Mouse (Mus musculus): ENCODE results near the gene Rin2. TPM values are rescaled to one million over a fixed set of nuclear protein-coding genes. Genes with fewer than 3 reads are reported as not detected.

Rin2 gene
- polyA plus RNA-seq, 1 experiment, result 6.3 TPM

GRCm38 (mm10) chr2:145770730-145771536, 95.9 kb downstream of the Rin2 start:
- Histone ChIP-seq H3K27me3 (ENCODE audit: control insufficient read depth, insufficient read depth, low read length) (no peaks in the 10 kb centered on the region), H3K4me3 (ENCODE audit: low read depth, low read length) (no peak overlapping the region), H3K27ac (ENCODE audit: insufficient read depth, low read depth, low read length) (no peak overlapping the region), H3K36me3 (ENCODE audit: control insufficient read depth, insufficient read depth, low read length) (no peaks in the 10 kb centered on the region), H3K4me1 (ENCODE audit: control insufficient read depth, insufficient read depth, insufficient read length, low read length) (peaks cover 2% of the 10 kb centered on the region; the same call in 1 of the 2 replicates)
- TF ChIP-seq POLR2A (IDR thresholded peaks at IDR 0.05; ENCODE audit: low read depth, low read length) (no peak), CTCF (IDR thresholded peaks at IDR 0.05; ENCODE audit: extremely low read depth, insufficient read length, insufficient replicate concordance, low read depth, low read length) (no peak)
- WGBS, result 77% methylated on average over 7 of the region's 7 CpGs

- Histone ChIP-seq H3K36me3 (ENCODE audit: control insufficient read depth, insufficient read depth, low read length) (no peaks in the 10 kb centered on the region), H3K4me1 (ENCODE audit: control insufficient read depth, insufficient read depth, insufficient read length, low read length) (peaks cover 10% of the 10 kb centered on the region; the same call in 1 of the 2 replicates), H3K27me3 (ENCODE audit: control insufficient read depth, insufficient read depth, low read length) (no peaks in the 10 kb centered on the region), H3K4me3 (ENCODE audit: low read depth, low read length) (no peak overlapping the region), H3K27ac (ENCODE audit: insufficient read depth, low read depth, low read length) (no peak overlapping the region)
- TF ChIP-seq CTCF (IDR thresholded peaks at IDR 0.05; ENCODE audit: extremely low read depth, insufficient read length, insufficient replicate concordance, low read depth, low read length) (no peak), POLR2A (IDR thresholded peaks at IDR 0.05; ENCODE audit: low read depth, low read length) (no peak)
- 45% methylated on average over 6 of the region's 6 CpGs for whole genome bisulfite sequencing
These were observed 108.2 kb downstream of the Rin2 start for GRCm38 (mm10) chr2:145783247-145783646.

GRCm38 (mm10) chr2:145784246-145784935, 109.4 kb downstream of the Rin2 start:
- Histone ChIP-seq H3K36me3 (ENCODE audit: control insufficient read depth, insufficient read depth, low read length) (no peaks in the 10 kb centered on the region), H3K27ac (ENCODE audit: insufficient read depth, low read depth, low read length) (no peak overlapping the region)

GRCm38 (mm10) chr2:145784964-145785363, 109.9 kb downstream of the Rin2 start:
- H3K36me3 ChIP-seq (ENCODE audit: control insufficient read depth, insufficient read depth, low read length), result no peaks in the 10 kb centered on the region
- H3K4me3 ChIP-seq (ENCODE audit: low read depth, low read length), result no peak overlapping the region
- H3K27ac ChIP-seq (ENCODE audit: insufficient read depth, low read depth, low read length), result peak overlapping the region; percentile 78
- H3K27me3 ChIP-seq (ENCODE audit: control insufficient read depth, insufficient read depth, low read length), result no peaks in the 10 kb centered on the region
- TF ChIP-seq CTCF (IDR thresholded peaks at IDR 0.05; ENCODE audit: extremely low read depth, insufficient read length, insufficient replicate concordance, low read depth, low read length), result no peak
- no peak for TF ChIP-seq POLR2A (IDR thresholded peaks at IDR 0.05; ENCODE audit: low read depth, low read length)
- WGBS, result 87% methylated on average over 1 of the region's 1 CpGs
- peaks cover 10% of the 10 kb centered on the region; the same call in 1 of the 2 replicates for H3K4me1 ChIP-seq (ENCODE audit: control insufficient read depth, insufficient read depth, insufficient read length, low read length)

More at GRCm38 (mm10) chr2:145784246-145784935, 109.4 kb downstream of the Rin2 start:
- TF ChIP-seq CTCF (IDR thresholded peaks at IDR 0.05; ENCODE audit: extremely low read depth, insufficient read length, insufficient replicate concordance, low read depth, low read length) (no peak), POLR2A (IDR thresholded peaks at IDR 0.05; ENCODE audit: low read depth, low read length) (no peak)
- peaks cover 10% of the 10 kb centered on the region; the same call in 1 of the 2 replicates for H3K4me1 ChIP-seq (ENCODE audit: control insufficient read depth, insufficient read depth, insufficient read length, low read length)
- WGBS, result 63% methylated on average over 13 of the region's 13 CpGs
- no peaks in the 10 kb centered on the region for H3K27me3 ChIP-seq (ENCODE audit: control insufficient read depth, insufficient read depth, low read length)
- H3K4me3 ChIP-seq (ENCODE audit: low read depth, low read length), result no peak overlapping the region

- Histone ChIP-seq H3K27ac (ENCODE audit: insufficient read depth, low read depth, low read length) (peak overlapping the region; percentile 78), H3K36me3 (ENCODE audit: control insufficient read depth, insufficient read depth, low read length) (no peaks in the 10 kb centered on the region), H3K4me3 (ENCODE audit: low read depth, low read length) (peak overlapping the region; percentile 67), H3K4me1 (ENCODE audit: control insufficient read depth, insufficient read depth, insufficient read length, low read length) (peaks cover 10% of the 10 kb centered on the region; the same call in 1 of the 2 replicates), H3K27me3 (ENCODE audit: control insufficient read depth, insufficient read depth, low read length) (no peaks in the 10 kb centered on the region)
- WGBS, result 2% methylated on average over 18 of the region's 18 CpGs
- no peak for TF ChIP-seq CTCF (IDR thresholded peaks at IDR 0.05; ENCODE audit: extremely low read depth, insufficient read length, insufficient replicate concordance, low read depth, low read length)
- no peak for TF ChIP-seq POLR2A (IDR thresholded peaks at IDR 0.05; ENCODE audit: low read depth, low read length)
These were observed 111.0 kb downstream of the Rin2 start for GRCm38 (mm10) chr2:145785758-145786617.

- 3% methylated on average over 3 of the region's 3 CpGs for WGBS
- Histone ChIP-seq H3K4me3 (ENCODE audit: low read depth, low read length) (peak overlapping the region; percentile 67), H3K36me3 (ENCODE audit: control insufficient read depth, insufficient read depth, low read length) (no peaks in the 10 kb centered on the region), H3K4me1 (ENCODE audit: control insufficient read depth, insufficient read depth, insufficient read length, low read length) (peaks cover 10% of the 10 kb centered on the region; the same call in 1 of the 2 replicates), H3K27ac (ENCODE audit: insufficient read depth, low read depth, low read length) (peak overlapping the region; percentile 78), H3K27me3 (ENCODE audit: control insufficient read depth, insufficient read depth, low read length) (no peaks in the 10 kb centered on the region)
- TF ChIP-seq CTCF (IDR thresholded peaks at IDR 0.05; ENCODE audit: extremely low read depth, insufficient read length, insufficient replicate concordance, low read depth, low read length) (no peak), POLR2A (IDR thresholded peaks at IDR 0.05; ENCODE audit: low read depth, low read length) (no peak)
These were observed 111.6 kb downstream of the Rin2 start for GRCm38 (mm10) chr2:145786618-145786932.

Data from small intestine, adult 2 months (tissue).